Mouse (Mus musculus): ENCODE measurements at regions not wholly inside any gene's neighbourhood (a gene's known extent, or its start where the extent isn't known, plus 50 kb on each side); places are given as distances from the start of the nearest gene placed in this dataset.

- no peak for DNase-seq
Measured at GRCm38 (mm10) chrX:11657606-11658254, 330.1 kb downstream of the H2al1j start.

DNA sequence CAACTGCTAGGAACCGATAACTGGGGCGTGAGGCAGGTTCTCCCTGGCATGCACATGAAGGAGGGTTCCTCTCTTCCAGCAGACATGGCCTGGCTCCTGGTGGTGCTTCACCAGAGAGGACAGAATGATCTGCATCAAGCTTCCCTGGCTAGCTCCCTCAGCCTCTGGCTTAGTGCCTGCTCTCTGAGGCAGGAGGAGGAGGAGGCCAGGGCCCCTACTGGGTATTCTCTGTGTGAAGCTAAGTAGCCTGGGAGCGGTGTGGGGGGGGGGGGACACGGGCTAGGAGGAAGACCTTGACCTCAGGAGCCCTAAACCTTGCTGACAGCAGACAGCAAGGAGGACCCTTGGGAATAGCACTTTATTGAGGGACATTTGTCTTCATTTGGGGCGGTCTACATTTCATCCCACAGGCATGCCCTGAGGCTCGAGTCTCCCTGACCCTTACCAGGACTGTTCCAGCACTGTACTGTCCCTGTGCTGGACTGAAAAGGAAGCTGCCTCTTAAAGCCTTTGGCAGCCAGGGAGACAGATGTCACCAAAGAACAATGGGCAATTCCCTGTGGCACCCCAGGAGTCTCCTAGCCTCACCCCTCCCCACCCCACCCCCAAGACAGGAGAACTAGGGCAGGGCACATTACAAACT, 335.7 kb downstream of the H2al1j start:
- DNase-seq = peak in 1 of 2 experiments; percentile 22

GRCm38 (mm10) chrX:11664330-11665061, 336.9 kb downstream of the H2al1j start:
- peak; percentile 43 to 59 for DNase-seq

DNA sequence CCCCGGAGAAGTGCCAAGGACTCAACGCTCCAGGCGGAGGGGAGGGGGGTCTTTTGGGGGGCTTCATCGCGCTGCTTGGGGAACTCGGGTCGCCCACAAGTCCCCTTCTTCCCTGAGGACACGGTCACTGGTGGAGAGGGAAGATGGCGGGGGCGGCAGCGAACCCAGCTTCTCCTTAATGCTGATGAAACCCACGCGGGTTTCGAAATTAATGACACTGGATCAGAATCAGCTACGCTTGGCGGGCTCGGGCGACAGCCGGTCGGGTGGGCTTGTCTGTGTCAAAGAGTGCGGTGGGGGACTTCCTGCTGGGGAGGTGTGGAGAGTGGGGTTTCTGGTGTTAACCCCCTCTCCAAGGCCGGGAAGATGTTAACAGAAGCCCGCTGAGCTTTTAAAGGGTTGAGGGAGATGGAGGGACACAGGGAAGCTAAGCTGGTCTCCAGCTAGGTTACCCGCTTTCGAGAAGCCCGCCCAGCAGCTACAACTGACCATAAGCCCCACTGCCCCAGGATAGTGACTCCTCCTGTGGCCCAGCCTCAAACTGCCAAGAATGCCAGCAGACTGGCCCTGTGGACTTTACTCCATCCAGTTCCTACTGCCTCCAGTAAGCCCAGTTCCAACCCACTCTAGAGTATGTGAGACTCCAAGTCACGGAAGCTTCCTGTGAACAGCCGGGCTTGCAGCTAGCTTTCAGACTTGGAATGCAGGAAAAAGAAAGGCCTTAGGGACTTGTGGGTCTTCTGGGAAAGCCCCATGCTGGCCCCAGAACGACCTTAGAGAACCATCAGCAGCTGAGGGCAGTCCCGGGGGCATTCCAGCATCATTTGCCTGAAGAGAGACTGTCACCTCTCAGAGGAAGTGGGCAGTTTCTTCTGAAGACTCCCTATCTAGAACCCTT, 337.7 kb downstream of the H2al1j start:
- DNase-seq = peak in 1 of 2 experiments; percentile 14

DNA sequence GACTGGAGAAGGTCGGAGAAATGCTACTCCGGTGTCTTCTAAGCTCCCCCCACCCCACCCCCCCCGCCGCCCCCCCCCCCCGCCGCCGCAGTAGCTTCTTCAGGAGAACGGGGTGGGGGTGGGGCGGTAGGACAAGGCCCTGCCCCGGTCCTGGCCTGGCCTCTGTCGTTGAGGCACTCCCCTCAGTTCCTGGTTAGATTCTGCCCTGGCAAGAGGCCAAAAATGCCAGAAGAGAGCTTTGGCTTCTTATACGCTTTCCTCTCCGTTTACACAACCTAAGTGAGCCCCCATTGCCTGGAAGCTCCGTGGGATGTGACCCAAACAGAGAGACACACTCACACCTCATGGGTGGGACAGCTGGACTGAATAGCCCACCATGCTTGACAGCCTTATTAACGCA, 338.9 kb downstream of the H2al1j start:
- no peak for DNase-seq

GRCm38 (mm10) chrX:11671805-11672204, 344.2 kb downstream of the H2al1j start:
- DNase-seq = no peak

DNA sequence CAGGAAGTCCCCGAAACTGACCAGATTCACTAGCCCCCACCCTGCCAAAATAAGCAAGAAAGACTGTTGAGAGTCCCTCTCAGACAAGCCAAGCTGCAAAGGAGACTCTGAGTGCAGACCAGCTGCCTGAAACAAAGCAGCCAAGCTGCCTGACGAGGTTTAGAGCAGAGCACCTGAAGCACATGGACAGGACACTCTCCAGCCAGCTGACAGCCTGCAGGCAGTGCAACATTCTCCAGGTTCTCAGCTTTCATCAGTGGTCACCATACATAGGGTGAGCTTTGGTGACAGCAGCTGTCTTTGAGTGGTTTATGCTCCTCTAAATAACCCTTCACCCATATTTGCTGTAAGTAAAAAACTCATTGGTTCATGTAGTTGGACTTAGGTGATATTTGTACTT, 350.5 kb downstream of the H2al1j start:
- DNase-seq = no peak

DNA sequence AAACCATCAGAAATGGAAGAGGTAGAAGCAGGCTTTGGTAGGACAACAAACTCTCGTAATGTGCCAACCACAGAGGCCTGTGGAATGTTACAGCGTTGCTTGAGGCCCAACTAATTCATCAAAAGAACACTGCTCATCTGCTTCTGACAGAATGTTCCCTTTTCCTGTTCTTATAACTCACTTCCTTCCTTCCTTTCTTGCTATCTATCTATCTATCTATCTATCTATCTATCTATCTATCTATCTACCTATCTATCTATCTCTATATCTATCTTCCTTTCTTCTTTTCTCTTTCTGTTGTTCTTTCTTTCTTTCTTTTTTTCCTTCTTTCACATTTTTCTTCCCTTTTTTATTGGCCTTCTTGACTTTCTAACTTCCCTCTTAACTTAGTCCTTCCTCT, 353.7 kb downstream of the H2al1j start:
- no peak for DNase-seq

DNA sequence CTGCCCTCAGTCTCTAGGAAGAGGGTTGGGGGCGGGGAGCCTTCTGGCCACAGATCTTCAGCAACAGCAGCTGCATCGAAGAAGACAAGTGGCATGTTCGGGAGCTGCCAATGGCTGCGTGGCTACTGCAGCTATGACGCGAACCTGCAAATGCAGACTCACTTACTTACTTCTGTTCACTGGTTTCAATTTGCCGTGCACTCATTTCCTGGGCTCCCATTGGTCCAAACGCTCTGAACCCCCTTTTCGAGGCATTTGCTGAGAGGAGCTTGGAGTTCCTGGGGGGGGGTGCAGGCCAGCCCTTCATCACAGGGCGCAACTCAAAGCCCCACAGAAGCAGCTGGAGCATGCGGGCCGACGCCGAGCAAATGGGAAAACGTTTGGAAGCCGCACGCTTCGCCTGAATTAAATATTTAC, 362.4 kb downstream of the H2al1j start:
- no peak for DNase-seq

DNA sequence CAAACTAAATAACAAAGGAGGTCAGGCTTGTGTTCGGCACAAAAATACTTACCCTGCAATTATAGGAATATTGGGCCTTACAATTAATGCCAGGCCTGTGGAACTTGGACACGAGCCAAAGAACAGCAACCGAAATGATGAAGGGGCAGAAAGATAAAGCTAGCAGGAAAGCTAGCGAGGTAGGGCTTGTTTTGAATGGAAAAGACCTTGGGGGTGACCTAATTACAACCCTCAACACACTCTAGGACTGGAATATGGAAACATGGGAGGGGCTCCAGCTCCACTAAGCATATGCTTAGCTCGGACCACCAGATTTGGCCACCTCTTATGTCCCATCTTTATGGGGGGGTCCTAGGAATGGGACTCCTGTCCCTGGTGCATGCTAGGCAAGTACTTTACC, 362.8 kb downstream of the H2al1j start:
- no peak for DNase-seq

GRCm38 (mm10) chrX:11691019-11691418, 363.4 kb downstream of the H2al1j start:
- DNase-seq = no peak

- DNase-seq = no peak
Measured at GRCm38 (mm10) chrX:11696565-11696964, 368.9 kb downstream of the H2al1j start.

DNA sequence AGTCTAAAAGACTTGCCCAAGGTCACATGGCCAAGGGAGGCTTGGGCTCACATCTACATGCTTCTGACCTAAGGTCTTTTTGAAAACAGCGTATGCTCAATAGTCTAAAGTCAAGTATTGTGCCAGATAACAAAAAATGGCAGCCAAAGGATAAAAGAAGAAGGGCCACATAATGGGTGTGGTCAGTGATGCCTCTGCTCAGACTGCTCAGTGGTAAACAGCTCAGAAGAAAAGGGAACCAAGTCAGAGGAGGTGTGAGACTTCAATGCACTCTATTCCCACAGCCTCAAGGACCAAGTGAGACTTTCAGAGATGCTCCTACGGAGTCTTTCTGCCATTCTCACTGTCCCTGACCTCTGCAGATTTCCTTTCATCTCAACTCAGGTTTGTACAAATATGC, 373.5 kb downstream of the H2al1j start:
- no peak for DNase-seq

DNA sequence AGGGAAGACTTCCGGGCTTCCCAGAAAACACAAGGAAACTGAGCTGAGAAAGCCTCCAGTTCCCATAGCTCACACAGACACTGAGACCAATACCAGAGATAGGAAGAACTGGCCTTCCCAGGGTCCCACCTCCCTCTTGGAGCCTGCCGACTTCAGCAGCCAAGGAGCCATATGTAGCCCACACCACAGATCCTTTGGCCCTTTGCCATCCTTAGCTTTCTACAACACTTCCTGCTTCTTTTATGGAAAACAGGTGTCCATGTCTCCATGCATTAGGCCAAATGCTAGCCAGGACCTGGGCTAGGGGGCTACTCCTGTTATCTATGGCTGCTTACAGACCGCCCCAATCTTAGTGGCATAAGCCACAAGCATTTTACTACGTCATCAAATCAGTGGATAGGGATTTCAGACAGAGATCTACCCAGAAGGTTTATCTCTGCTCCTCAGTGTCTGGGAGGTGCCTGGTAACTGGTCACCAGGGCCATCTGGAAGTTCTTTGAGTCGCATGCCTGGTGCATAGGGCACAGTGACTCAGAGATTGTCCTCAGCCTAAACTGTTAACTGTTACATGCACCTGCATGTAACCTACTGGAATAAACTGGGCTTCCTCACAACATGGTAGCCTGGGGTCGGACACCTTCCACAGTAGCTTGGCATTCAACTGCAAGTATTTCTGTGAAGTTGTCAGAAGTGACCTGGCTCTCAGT, 378.4 kb downstream of the H2al1j start:
- no peak for DNase-seq

DNA sequence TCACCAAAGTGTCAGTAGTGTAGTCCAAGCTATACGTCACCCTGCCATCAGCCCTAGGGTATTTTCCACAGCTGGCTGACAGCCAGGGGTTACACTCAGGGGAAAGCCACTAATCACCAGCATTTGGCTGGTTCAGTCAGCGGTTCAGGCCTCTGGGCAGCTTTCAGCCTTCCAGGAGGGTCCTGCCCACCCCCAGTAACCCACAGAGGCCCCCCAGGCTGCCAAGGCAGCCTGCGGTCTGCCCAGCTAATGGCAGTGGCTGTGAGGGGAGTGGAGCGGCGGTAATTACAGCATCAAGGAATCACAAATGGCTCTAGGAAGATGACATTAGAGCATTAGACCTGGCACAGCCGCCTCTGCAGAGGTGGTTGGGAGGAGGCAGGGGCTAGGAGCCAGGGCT, 379.7 kb downstream of the H2al1j start:
- DNase-seq = no peak

DNA sequence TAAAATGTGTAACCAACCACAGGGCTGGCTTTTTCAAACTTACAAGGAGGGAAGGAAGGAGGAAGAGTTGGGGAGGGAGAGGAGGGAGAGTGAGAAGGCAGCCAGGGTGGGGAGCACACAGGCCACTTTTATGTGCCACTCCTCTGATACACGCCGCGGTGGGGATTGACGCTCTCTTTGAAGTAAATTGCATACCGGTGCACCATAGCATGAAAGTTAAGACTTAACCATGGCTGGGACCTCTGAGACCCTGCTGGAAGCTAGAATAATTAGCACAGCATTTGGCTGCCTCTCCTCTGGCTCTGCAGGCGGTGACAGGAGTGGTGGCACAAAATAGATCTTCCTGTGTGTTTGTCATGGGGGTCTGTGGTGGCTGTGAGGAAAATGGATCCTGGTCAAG, 380.7 kb downstream of the H2al1j start:
- no peak for DNase-seq

DNA sequence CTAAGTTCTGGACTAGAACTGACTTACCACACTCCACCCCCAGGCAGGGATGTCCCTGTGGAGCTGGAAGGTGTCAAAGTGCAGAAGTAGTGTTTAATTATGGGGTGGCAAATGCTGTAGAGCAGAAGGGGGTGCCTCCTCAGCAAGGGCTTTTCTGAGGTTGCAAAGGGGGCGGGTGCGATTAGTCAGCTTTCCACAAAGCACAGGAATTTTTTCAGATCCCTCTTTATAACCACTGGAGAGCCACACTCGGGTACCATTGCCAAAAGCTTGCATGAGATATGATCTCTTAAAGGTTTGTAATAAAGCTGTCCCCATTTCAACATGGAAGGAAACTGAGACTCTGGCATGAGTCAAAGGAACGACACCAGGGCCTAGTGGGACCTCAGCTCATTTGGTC, 381.7 kb downstream of the H2al1j start:
- DNase-seq = no peak

GRCm38 (mm10) chrX:11713423-11713822, 385.8 kb downstream of the H2al1j start:
- DNase-seq = peak; percentile 67 to 80

DNA sequence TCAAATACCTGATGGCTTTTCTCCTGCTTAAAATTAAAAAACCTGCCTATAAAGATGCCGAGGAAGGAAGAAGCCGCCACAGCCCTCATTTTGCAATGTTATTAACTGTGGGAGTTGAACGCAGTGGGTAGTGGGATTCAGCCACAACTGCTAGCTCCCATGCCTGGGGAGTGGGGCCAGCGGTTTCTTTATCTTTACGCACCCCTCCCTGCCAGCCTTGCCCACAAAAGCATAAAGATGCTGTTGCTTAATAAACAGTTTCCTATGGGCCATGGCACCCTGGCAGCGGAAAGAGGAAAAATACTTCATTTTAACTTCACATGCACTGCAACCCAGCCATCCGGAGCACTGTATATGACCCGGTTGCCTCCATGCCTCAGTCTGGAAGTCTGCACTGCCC, 389.2 kb downstream of the H2al1j start:
- no peak for DNase-seq

GRCm38 (mm10) chrX:11718778-11719177, 391.2 kb downstream of the H2al1j start:
- no peak for DNase-seq

GRCm38 (mm10) chrX:11720517-11720916, 392.9 kb downstream of the H2al1j start:
- no peak for DNase-seq

DNA sequence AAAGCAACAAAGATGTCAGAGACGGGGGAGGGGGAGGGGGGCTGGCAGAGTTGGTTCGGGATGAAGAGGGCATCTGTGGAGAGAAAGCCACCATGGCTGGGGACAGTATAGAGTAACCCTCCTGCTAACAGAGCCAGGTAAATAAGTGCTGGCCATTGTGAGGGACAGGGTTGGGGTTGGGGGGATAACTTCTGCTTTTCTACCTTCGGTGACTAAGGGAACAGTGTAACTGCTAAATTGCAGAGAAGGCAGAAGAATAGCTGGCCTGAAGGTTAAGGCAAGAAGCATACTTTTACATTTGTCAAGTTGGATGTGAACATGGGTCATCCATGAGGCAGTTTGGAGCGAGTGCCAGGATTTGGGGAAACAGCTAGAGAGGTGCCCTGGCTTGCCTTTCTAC, 395.1 kb downstream of the H2al1j start:
- DNase-seq = no peak

All from cerebellum, postnatal 25 days (tissue).